Mouse (Mus musculus) testis, adult 2 months (tissue): ENCODE data around the gene Npas3. TPM values are rescaled to one million over a fixed set of nuclear protein-coding genes. Genes with fewer than 3 reads are reported as not detected.

Experiments
- H3K27ac ChIP-seq: fragments of 200-500 bp; 2 replicates; pipeline ENCODE4 v1.5.1; 2012; ENCODE audit warnings: low read depth, low read length; ENCODE audit not compliant: control insufficient read depth, insufficient read depth
- H3K27me3 ChIP-seq: fragments of 200-500 bp; 2 replicates; pipeline ENCODE4 v1.6.1; 2012; ENCODE audit warnings: mild to moderate bottlenecking, low read length, moderate library complexity; ENCODE audit not compliant: control insufficient read depth, insufficient read depth
- H3K36me3 ChIP-seq: fragments of 200-500 bp; 2 replicates; pipeline ENCODE4 v1.6.1; 2012; ENCODE audit warnings: mild to moderate bottlenecking, low read length; ENCODE audit not compliant: control insufficient read depth, insufficient read depth
- H3K4me1 ChIP-seq: fragments of 200-500 bp; 2 replicates; pipeline ENCODE4 v1.6.1; 2012; ENCODE audit warnings: low read length; ENCODE audit not compliant: control insufficient read depth, insufficient read depth
- H3K4me3 ChIP-seq: fragments of 200-500 bp; 2 replicates; pipeline ENCODE4 v1.5.1; 2012; ENCODE audit warnings: low read depth, mild to moderate bottlenecking, low read length, moderate library complexity, mixed read lengths; ENCODE audit not compliant: control insufficient read depth
- CTCF ChIP-seq: fragments of 200-500 bp; IDR thresholded peaks from 2 replicates; pipeline ENCODE4 v1.5.1; 2012; ENCODE audit warnings: low read depth, mild to moderate bottlenecking, inconsistent platforms, low read length, moderate library complexity; ENCODE audit not compliant: control insufficient read depth, insufficient read depth, insufficient replicate concordance
- POLR2A ChIP-seq: fragments of 200-500 bp; IDR thresholded peaks from 2 replicates; pipeline ENCODE4 v1.6.1; 2012; ENCODE audit warnings: low read depth, mild to moderate bottlenecking, inconsistent platforms, low read length, moderate library complexity; ENCODE audit not compliant: control insufficient read depth
- polyA plus RNA-seq: library from polyadenylated mRNA; depleted of rRNA; stranded (reverse); fragments of >200 nt; gene quantifications from 2 replicates; pipeline ENCODE4 v1.2.3, GENCODE M21; 2012

The Npas3 gene
- polyA plus RNA-seq, 1 experiment: 0.91 TPM

GRCm38 (mm10) chr12:53981575-53982507 lies 733.4 kb downstream of the Npas3 start:
- TF ChIP-seq POLR2A (no peak), CTCF (no peak)
- no peak overlapping the region for H3K4me3 ChIP-seq
- H3K36me3 ChIP-seq: no peaks in the 10 kb centered on the region
- no peaks in the 10 kb centered on the region for H3K27me3 ChIP-seq
- H3K27ac ChIP-seq: no peak overlapping the region
- peaks cover 2% of the 10 kb centered on the region for H3K4me1 ChIP-seq

- no peak for TF ChIP-seq POLR2A
- no peak for TF ChIP-seq CTCF
These were observed 735.5 kb downstream of the Npas3 start for GRCm38 (mm10) chr12:53983946-53984345.

GRCm38 (mm10) chr12:53985851-53986842 lies 737.7 kb downstream of the Npas3 start:
- TF ChIP-seq POLR2A (no peak), CTCF (no peak)
- no peak overlapping the region for H3K27ac ChIP-seq
- H3K36me3 ChIP-seq: no peaks in the 10 kb centered on the region
- H3K4me3 ChIP-seq: no peak overlapping the region
- H3K27me3 ChIP-seq: no peaks in the 10 kb centered on the region
- no peaks in the 10 kb centered on the region for H3K4me1 ChIP-seq

More at GRCm38 (mm10) chr12:53983946-53984345, 735.5 kb downstream of the Npas3 start:
- Histone ChIP-seq H3K4me1 (no peaks in the 10 kb centered on the region), H3K4me3 (no peak overlapping the region), H3K36me3 (no peaks in the 10 kb centered on the region), H3K27me3 (no peaks in the 10 kb centered on the region), H3K27ac (no peak overlapping the region)

GRCm38 (mm10) chr12:53992411-53992810 lies 743.9 kb downstream of the Npas3 start:
- Histone ChIP-seq H3K4me3 (no peak overlapping the region), H3K27ac (no peak overlapping the region), H3K36me3 (no peaks in the 10 kb centered on the region), H3K4me1 (no peaks in the 10 kb centered on the region; the same call in 1 of the 2 replicates), H3K27me3 (no peaks in the 10 kb centered on the region)
- TF ChIP-seq CTCF (peak; percentile 49; the same call in 1 of the 2 replicates), POLR2A (no peak)

GRCm38 (mm10) chr12:53995710-53996109 lies 747.2 kb downstream of the Npas3 start:
- Histone ChIP-seq H3K4me1 (no peaks in the 10 kb centered on the region; the same call in 1 of the 2 replicates), H3K27ac (no peak overlapping the region), H3K36me3 (no peaks in the 10 kb centered on the region), H3K4me3 (no peak overlapping the region), H3K27me3 (no peaks in the 10 kb centered on the region)
- TF ChIP-seq CTCF: no peak
- TF ChIP-seq POLR2A: no peak

GRCm38 (mm10) chr12:53997141-53997540 lies 748.7 kb downstream of the Npas3 start:
- TF ChIP-seq CTCF (no peak), POLR2A (no peak)
- no peaks in the 10 kb centered on the region for H3K36me3 ChIP-seq
- no peak overlapping the region for H3K27ac ChIP-seq
- no peak overlapping the region for H3K4me3 ChIP-seq
- no peaks in the 10 kb centered on the region; the same call in 1 of the 2 replicates for H3K4me1 ChIP-seq
- no peaks in the 10 kb centered on the region for H3K27me3 ChIP-seq
